Mouse (Mus musculus) lung, postnatal 4 days (tissue): ENCODE data around the gene Olfr1166.
"Not testable (repeated sequence)": the region's sequence is repeated elsewhere in the genome, so short reads cannot be mapped to it uniquely, and the experiment has no call there.

Experiments
- DNase-seq, 2 experiments: peaks; one replicate each; pipeline ENCODE4 v3.0.0; 2021

Gene Olfr1166

DNA sequence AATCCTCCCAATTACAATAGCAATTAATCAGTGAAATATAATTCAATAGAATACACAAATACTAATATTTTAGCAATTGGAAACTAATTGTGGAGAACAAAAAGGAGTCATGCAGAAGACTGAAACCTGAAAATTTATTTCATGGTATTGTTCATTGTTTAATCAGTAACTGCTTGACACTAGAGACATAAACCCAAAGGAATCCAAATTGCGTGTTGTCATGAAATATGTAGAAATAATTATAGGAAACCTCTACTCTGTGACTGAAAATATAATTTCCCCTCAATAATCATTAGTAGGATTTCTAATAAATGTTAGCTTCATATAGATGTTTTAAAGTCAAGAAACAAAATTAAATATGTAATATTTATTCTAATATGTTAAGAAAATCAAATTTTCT is at the start of gene Olfr1166:
Gene Olfr1166 (minus strand): TSS at position 101 of the 400 bp plus-strand sequence.
- DNase-seq, result no peak

DNA sequence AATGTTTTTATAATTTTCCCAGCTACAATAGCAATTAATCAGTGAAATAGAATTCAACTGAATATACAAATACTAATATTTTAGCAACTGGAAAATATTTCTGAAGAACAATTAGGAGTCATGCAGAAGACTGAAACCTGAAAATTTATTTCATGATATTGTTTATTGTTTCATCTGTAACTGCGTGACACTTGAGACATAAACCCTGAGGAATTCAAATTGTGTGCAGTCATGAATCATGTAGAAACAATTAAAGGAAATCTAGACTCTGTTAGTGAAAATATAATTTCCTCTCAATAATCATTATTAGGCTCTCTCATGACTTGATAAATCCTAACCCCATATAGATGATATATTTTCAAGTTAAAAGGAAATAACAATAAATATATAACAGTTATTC is 27.0 kb upstream of the Olfr1166 start, which contains the start of gene Olfr1167:
Gene Olfr1167 (minus strand): TSS at position 101 of the 400 bp plus-strand sequence.
- DNase-seq, result not testable (repeated sequence)

DNA sequence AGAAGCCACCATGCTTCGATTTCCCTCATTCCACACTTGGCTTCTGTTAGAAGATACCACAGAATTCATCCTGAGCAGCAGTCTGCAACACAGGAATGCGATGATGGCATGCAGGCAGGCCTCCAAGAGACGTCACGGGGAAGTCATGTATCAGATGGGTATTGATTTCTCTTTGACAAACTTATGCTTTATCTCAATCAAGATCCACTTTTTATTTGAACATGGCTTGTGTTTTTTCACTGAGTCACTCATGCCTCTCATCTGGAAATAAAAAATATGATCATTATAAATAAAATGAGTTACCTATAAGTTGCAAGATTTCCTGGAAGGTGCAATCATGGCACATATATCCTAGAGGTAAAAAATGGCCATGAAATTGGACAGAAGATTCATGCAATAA is 34.2 kb downstream of the Olfr1166 start, which contains the start of gene Olfr1164:
Gene Olfr1164 (minus strand): TSS at position 101 of the 400 bp plus-strand sequence.
- no peak for DNase-seq
